Mouse (Mus musculus) right cerebral cortex, postnatal 14 days (tissue): Measurements from ENCODE around the gene Grm1.

Experiments used
- DNase-seq: peaks from one replicate; pipeline ENCODE4 v3.0.0; 2022

The Grm1 gene

GRCm38 (mm10) chr10:10964490-10965150 is 117.5 kb downstream of the Grm1 start:
- DNase-seq, result no peak

GRCm38 (mm10) chr10:10950557-10950956 is 131.6 kb downstream of the Grm1 start:
- no peak for DNase-seq

GRCm38 (mm10) chr10:10949172-10949571 is 133.0 kb downstream of the Grm1 start:
- DNase-seq, result no peak

GRCm38 (mm10) chr10:10947531-10947930 is 134.6 kb downstream of the Grm1 start:
- no peak for DNase-seq

- DNase-seq, result no peak
Observed at GRCm38 (mm10) chr10:10944003-10944402, 138.2 kb downstream of the Grm1 start.

- no peak for DNase-seq
Observed at GRCm38 (mm10) chr10:10942248-10942647, 139.9 kb downstream of the Grm1 start.

GRCm38 (mm10) chr10:10935806-10936205 is 146.3 kb downstream of the Grm1 start:
- no peak for DNase-seq

- no peak for DNase-seq
Observed at GRCm38 (mm10) chr10:10929672-10930071, 152.5 kb downstream of the Grm1 start.

GRCm38 (mm10) chr10:10928798-10929366 is 153.3 kb downstream of the Grm1 start:
- DNase-seq, result no peak

- DNase-seq, result no peak
Observed at GRCm38 (mm10) chr10:10917857-10918399, 164.2 kb downstream of the Grm1 start.

GRCm38 (mm10) chr10:10913621-10914020 is 168.5 kb downstream of the Grm1 start:
- no peak for DNase-seq

GRCm38 (mm10) chr10:10890221-10890620 is 191.9 kb downstream of the Grm1 start:
- DNase-seq, result no peak

- DNase-seq, result no peak
Observed at GRCm38 (mm10) chr10:10888521-10888920, 193.6 kb downstream of the Grm1 start.

GRCm38 (mm10) chr10:10884992-10885391 is 197.2 kb downstream of the Grm1 start:
- no peak for DNase-seq

- DNase-seq, result no peak
Observed at GRCm38 (mm10) chr10:10872142-10872541, 210.0 kb downstream of the Grm1 start.

GRCm38 (mm10) chr10:10870271-10870670 is 211.9 kb downstream of the Grm1 start:
- no peak for DNase-seq

GRCm38 (mm10) chr10:10866278-10866677 is 215.9 kb downstream of the Grm1 start:
- no peak for DNase-seq

- no peak for DNase-seq
Observed at GRCm38 (mm10) chr10:10864759-10865158, 217.4 kb downstream of the Grm1 start.

- DNase-seq, result no peak
Observed at GRCm38 (mm10) chr10:10847376-10848286, 234.5 kb downstream of the Grm1 start.

- DNase-seq, result no peak
Observed at GRCm38 (mm10) chr10:10845059-10845685, 237.0 kb downstream of the Grm1 start.

- DNase-seq, result no peak
Observed at GRCm38 (mm10) chr10:10835406-10835805, 246.8 kb downstream of the Grm1 start.

GRCm38 (mm10) chr10:10834828-10835227 is 247.3 kb downstream of the Grm1 start:
- no peak for DNase-seq

GRCm38 (mm10) chr10:10831141-10831540 is 251.0 kb downstream of the Grm1 start:
- DNase-seq, result peak; percentile 9
